8 mouse cellular contexts compared by ENCODE assay signal in genomic region chr13:104816270-104816634, GRCm38 (mm10). TPM values are rescaled to one million over a fixed set of nuclear protein-coding genes. Genes with fewer than 3 reads are reported as not detected.
DNase-seq lines count a peak whose midpoint lies in the region; ATAC-seq and TF ChIP-seq lines count a peak whose summit lies in the region.

No protein-coding gene starts in this region.

- H3K9ac ChIP-seq in heart, embryonic 14.5 days (ENCODE audit: low read length), result peak overlapping the region; percentile 88
- H3K9ac ChIP-seq in MEL (ENCODE audit: control insufficient read depth, low read depth, low read length, poor library complexity, severe bottlenecking), result peak overlapping the region; percentile 96
- peak overlapping the region; percentile 95 for H3K9ac ChIP-seq in forebrain, postnatal 0 days
- H3K9ac ChIP-seq in liver, embryonic 13.5 days, result peak overlapping the region; percentile 85
- no peak overlapping the region; the same call in 1 of the 2 replicates for H3K9ac ChIP-seq in stomach, embryonic 15.5 days

- peaks cover 14% of the 10 kb centered on the region for H3K79me2 ChIP-seq in MEL (ENCODE audit: control insufficient read depth, insufficient read depth, low read length, poor library complexity)

- no peaks in the 10 kb centered on the region for H3K9me3 ChIP-seq in heart, embryonic 14.5 days (ENCODE audit: control insufficient read depth, low read length)
- no peaks in the 10 kb centered on the region for H3K9me3 ChIP-seq in MEL (replicated peaks; ENCODE audit: insufficient read depth, low read length)
- no peaks in the 10 kb centered on the region for H3K9me3 ChIP-seq in forebrain, postnatal 0 days (ENCODE audit: low read length)
- no peaks in the 10 kb centered on the region for H3K9me3 ChIP-seq in liver, embryonic 13.5 days (replicated peaks)
- no peaks in the 10 kb centered on the region for H3K9me3 ChIP-seq in stomach, embryonic 15.5 days

- DNase-seq in heart, postnatal 25 days (ENCODE audit: low spot score), result no peak
- DNase-seq in MEL (ENCODE audit: low read depth, low spot score), result no peak
- no peak for DNase-seq in forebrain, postnatal 0 days
- no peak for DNase-seq in liver, embryonic 13.5 days
- DNase-seq in right cerebral cortex, adult 18-20 months, result no peak
- DNase-seq in gastrocnemius, postnatal 4 days (ENCODE audit: low spot score in 2 of 2), result no peak

- 7% methylated on average over 8 of the region's 8 CpGs for WGBS in heart, embryonic 14.5 days
- 11% methylated on average over 8 of the region's 8 CpGs for WGBS in forebrain, postnatal 0 days
- 10% methylated on average over 8 of the region's 8 CpGs for WGBS in liver, embryonic 13.5 days (ENCODE audit: insufficient replicate concordance)
- 7% methylated on average over 8 of the region's 8 CpGs for WGBS in stomach, embryonic 15.5 days

- ATAC-seq in heart, embryonic 14.5 days (ENCODE audit: insufficient number of reproducible peaks, insufficient read depth, low FRiP score, low read depth), result no peak
- ATAC-seq in forebrain, postnatal 0 days, result no peak; the same call in 1 of the 2 replicates
- peak; percentile 3 for ATAC-seq in liver, embryonic 13.5 days (ENCODE audit: low read depth)
- ATAC-seq in stomach, embryonic 15.5 days (ENCODE audit: insufficient read depth, low FRiP score, low read depth), result peak; percentile 6; the same call in 1 of the 2 replicates

- TF ChIP-seq RAD21 in MEL (IDR thresholded peaks at IDR 0.05; ENCODE audit: low read depth, low read length), result no peak

- H3K27me3 ChIP-seq in heart, embryonic 14.5 days (ENCODE audit: control insufficient read depth, insufficient read depth, low read length), result no peaks in the 10 kb centered on the region
- no peaks in the 10 kb centered on the region for H3K27me3 ChIP-seq in MEL (ENCODE audit: control insufficient read depth in 1 of 2, insufficient read depth in 2 of 2, low read length in 2 of 2)
- H3K27me3 ChIP-seq in forebrain, postnatal 0 days (ENCODE audit: insufficient read depth, low read length), result no peaks in the 10 kb centered on the region
- no peaks in the 10 kb centered on the region for H3K27me3 ChIP-seq in liver, embryonic 13.5 days
- no peaks in the 10 kb centered on the region for H3K27me3 ChIP-seq in stomach, embryonic 15.5 days (replicated peaks)

- peak overlapping the region; percentile 80 to 92 for H3K4me3 ChIP-seq in heart, embryonic 14.5 days (ENCODE audit: control insufficient read depth in 1 of 2, insufficient read depth in 1 of 2, low read depth in 1 of 2, low read length in 2 of 2)
- H3K4me3 ChIP-seq in MEL (ENCODE audit: control insufficient read depth in 1 of 2, insufficient read depth in 1 of 2, low read depth in 2 of 2, low read length in 2 of 2), result peak overlapping the region; percentile 83 to 96
- H3K4me3 ChIP-seq in forebrain, postnatal 0 days (ENCODE audit: low read depth, low read length), result peak overlapping the region; percentile 93
- peak overlapping the region; percentile 78 for H3K4me3 ChIP-seq in liver, embryonic 13.5 days (replicated peaks)
- H3K4me3 ChIP-seq in stomach, embryonic 15.5 days (replicated peaks), result peak overlapping the region; percentile 75

- TF ChIP-seq POLR2A in MEL (IDR thresholded peaks at IDR 0.05; ENCODE audit: control insufficient read depth in 1 of 2, insufficient read depth in 1 of 2, low read depth in 1 of 2, low read length in 2 of 2, poor library complexity in 1 of 2), result no peak

- no peak for TF ChIP-seq EP300 in MEL (IDR thresholded peaks at IDR 0.05; ENCODE audit: low read depth in 1 of 2, low read length in 2 of 2)

- peak in 1 of 3 experiments; percentile 40; a peak in 2 of 6 replicates for TF ChIP-seq CTCF in MEL (IDR thresholded peaks at IDR 0.05 in 2 of 3, conservative IDR thresholded peaks at IDR 0.05 in 1 of 3; ENCODE audit: control insufficient read depth in 1 of 3, insufficient read depth in 1 of 3, low read depth in 2 of 3, low read length in 3 of 3, poor library complexity in 1 of 3, severe bottlenecking in 1 of 3)
- peak; percentile 13; the same call in 1 of the 2 replicates for TF ChIP-seq CTCF in forebrain, postnatal 0 days (IDR thresholded peaks at IDR 0.05; ENCODE audit: low read depth)

- peaks cover 0 to 12% of the 10 kb centered on the region in 2 experiments; a peak in 2 of 4 replicates for H3K4me1 ChIP-seq in heart, embryonic 14.5 days (ENCODE audit: control insufficient read depth in 2 of 2, insufficient read depth in 2 of 2, low read length in 2 of 2)
- peaks cover 5 to 6% of the 10 kb centered on the region in 2 experiments; a peak in 2 of 4 replicates for H3K4me1 ChIP-seq in MEL (ENCODE audit: control insufficient read depth in 1 of 2, insufficient read depth in 2 of 2, low read length in 2 of 2)
- H3K4me1 ChIP-seq in forebrain, postnatal 0 days (ENCODE audit: insufficient read depth), result peaks cover 16% of the 10 kb centered on the region
- H3K4me1 ChIP-seq in liver, embryonic 13.5 days (replicated peaks), result peaks cover 35% of the 10 kb centered on the region
- H3K4me1 ChIP-seq in stomach, embryonic 15.5 days, result peaks cover 3% of the 10 kb centered on the region; the same call in 1 of the 2 replicates

- no peak overlapping the region for H3K27ac ChIP-seq in heart, embryonic 14.5 days (replicated peaks in 1 of 2; ENCODE audit: control insufficient read depth in 1 of 2, insufficient read depth in 1 of 2, low read depth in 2 of 2, low read length in 2 of 2)
- peak overlapping the region; percentile 91 for H3K27ac ChIP-seq in MEL (ENCODE audit: control insufficient read depth, low read depth, low read length)
- H3K27ac ChIP-seq in forebrain, postnatal 0 days (ENCODE audit: low read depth, low read length), result peak overlapping the region; percentile 87
- peak overlapping the region; percentile 73 for H3K27ac ChIP-seq in liver, embryonic 13.5 days
- peak overlapping the region; percentile 76 for H3K27ac ChIP-seq in stomach, embryonic 15.5 days

- intact Hi-C loops in heart, postnatal 25 days (cut with DNase I), result loop anchor here (5.0 kb wide), 1 partner anchor 236 kb away; the partner anchor contains the start of gene Rgs7bp

- H3K4me2 ChIP-seq in heart, embryonic 14.5 days (ENCODE audit: low read length), result peak overlapping the region; percentile 80
- H3K4me2 ChIP-seq in forebrain, postnatal 0 days (ENCODE audit: low read depth), result peak overlapping the region; percentile 63
- H3K4me2 ChIP-seq in liver, embryonic 13.5 days, result peak overlapping the region; percentile 81
- peak overlapping the region; percentile 48 for H3K4me2 ChIP-seq in stomach, embryonic 15.5 days

- peaks cover 19% of the 10 kb centered on the region; the same call in 1 of the 2 replicates for H3K36me3 ChIP-seq in heart, embryonic 14.5 days (ENCODE audit: control insufficient read depth, insufficient read depth, low read length)
- H3K36me3 ChIP-seq in MEL (ENCODE audit: control insufficient read depth in 1 of 2, insufficient read depth in 2 of 2, low read length in 2 of 2), result peaks cover 0 to 17% of the 10 kb centered on the region in 2 experiments; a peak in 2 of 4 replicates
- peaks cover 3% of the 10 kb centered on the region; the same call in 1 of the 2 replicates for H3K36me3 ChIP-seq in forebrain, postnatal 0 days (ENCODE audit: insufficient read depth)
- H3K36me3 ChIP-seq in liver, embryonic 13.5 days, result peaks cover 7% of the 10 kb centered on the region; the same call in 1 of the 2 replicates
- no peaks in the 10 kb centered on the region for H3K36me3 ChIP-seq in stomach, embryonic 15.5 days

TF ChIP-seq in MEL, 35 proteins besides CTCF, POLR2A, EP300 and RAD21 (continues in another document):
- TF ChIP-seq BHLHE40 (IDR thresholded peaks at IDR 0.05; ENCODE audit: borderline replicate concordance, low read depth, low read length), result peak; percentile 89
- TF ChIP-seq ZNF384 (IDR thresholded peaks at IDR 0.05; ENCODE audit: low read depth, low read length), result no peak
- TF ChIP-seq MEF2A (IDR thresholded peaks at IDR 0.05; ENCODE audit: extremely low read depth, insufficient replicate concordance, low read depth, low read length, poor library complexity, severe bottlenecking), result no peak

RNA-seq across cellular contexts. Expression of gene Cwc27, which starts 0.7 kb away (rescaled TPM):
- polyA plus RNA-seq in heart, embryonic 14.5 days (2014; fragmentation: Nextera tagmentation; extraction: Ambion mirVana), result 22.6 and 22.7 TPM in 2 replicates
- total RNA-seq in heart, postnatal 25 days (2021), result 10 to 100 TPM; 15.6 to 15.7 TPM
- total RNA-seq in MEL (2012; rRNA removed), result 18.3 and 18.9 TPM in 2 replicates
- polyA plus RNA-seq in MEL (2012; ENCODE audit: insufficient read depth in 1 of 2, insufficient read length in 2 of 2, low read depth in 1 of 2, low replicate concordance in 2 of 2, missing spikeins in 1 of 2), result 10 to 100 TPM in 1 of 2 experiments, not detected in 1; 22.0 TPM
- 14.8 and 18.9 TPM in 2 replicates for total RNA-seq in forebrain, postnatal 0 days (2014; rRNA removed)
- polyA plus RNA-seq in forebrain, postnatal 0 days (2015; fragmentation: Nextera tagmentation; extraction: Ambion mirVana), result 21.8 and 26.7 TPM in 2 replicates
- 12.4 and 14.6 TPM in 2 replicates for polyA plus RNA-seq in liver, embryonic 13.5 days (2015; fragmentation: Nextera tagmentation; extraction: Ambion mirVana)
- polyA plus RNA-seq in stomach, embryonic 15.5 days (2015; fragmentation: Nextera tagmentation; extraction: Ambion mirVana), result 23.8 and 25.3 TPM in 2 replicates
- total RNA-seq in gastrocnemius, postnatal 4 days (2021), result 10 to 100 TPM; 20.1 to 22.6 TPM

RNA-seq across cellular contexts. Expression of gene Srek1ip1, which starts 24.0 kb away (rescaled TPM):
- polyA plus RNA-seq in heart, embryonic 14.5 days (2014; fragmentation: Nextera tagmentation; extraction: Ambion mirVana), result 18.5 and 18.9 TPM in 2 replicates
- total RNA-seq in heart, postnatal 25 days (2021), result 10 to 100 TPM; 20.1 to 20.5 TPM
- total RNA-seq in MEL (2012; rRNA removed), result 9.9 and 10.7 TPM in 2 replicates
- polyA plus RNA-seq in MEL (2012; ENCODE audit: insufficient read depth in 1 of 2, insufficient read length in 2 of 2, low read depth in 1 of 2, low replicate concordance in 2 of 2, missing spikeins in 1 of 2), result 10 to 100 TPM in 1 of 2 experiments, not detected in 1; 26.1 TPM
- 13.4 and 15.9 TPM in 2 replicates for total RNA-seq in forebrain, postnatal 0 days (2014; rRNA removed)
- polyA plus RNA-seq in forebrain, postnatal 0 days (2015; fragmentation: Nextera tagmentation; extraction: Ambion mirVana), result 9.7 and 12.9 TPM in 2 replicates
- polyA plus RNA-seq in liver, embryonic 13.5 days (2015; fragmentation: Nextera tagmentation; extraction: Ambion mirVana), result 10.3 and 11.6 TPM in 2 replicates
- 20.4 and 23.5 TPM in 2 replicates for polyA plus RNA-seq in stomach, embryonic 15.5 days (2015; fragmentation: Nextera tagmentation; extraction: Ambion mirVana)
- 10 to 100 TPM; 14.7 to 15.8 TPM for total RNA-seq in gastrocnemius, postnatal 4 days (2021)

RNA-seq across cellular contexts. Expression of gene Shisal2b, which starts 47.4 kb away (rescaled TPM):
- polyA plus RNA-seq in heart, embryonic 14.5 days (2014; fragmentation: Nextera tagmentation; extraction: Ambion mirVana), result not detected in 2 replicates
- not detected for total RNA-seq in heart, postnatal 25 days (2021)
- total RNA-seq in MEL (2012; rRNA removed), result not detected in 2 replicates
- not detected for polyA plus RNA-seq in MEL (2012; ENCODE audit: insufficient read depth in 1 of 2, insufficient read length in 2 of 2, low read depth in 1 of 2, low replicate concordance in 2 of 2, missing spikeins in 1 of 2)
- total RNA-seq in forebrain, postnatal 0 days (2014; rRNA removed), result 1.8 and 3.0 TPM in 2 replicates
- 1.7 and 2.4 TPM in 2 replicates for polyA plus RNA-seq in forebrain, postnatal 0 days (2015; fragmentation: Nextera tagmentation; extraction: Ambion mirVana)
- not detected in 2 replicates for polyA plus RNA-seq in liver, embryonic 13.5 days (2015; fragmentation: Nextera tagmentation; extraction: Ambion mirVana)
- polyA plus RNA-seq in stomach, embryonic 15.5 days (2015; fragmentation: Nextera tagmentation; extraction: Ambion mirVana), result 0.49 and 1.2 TPM in 2 replicates
- total RNA-seq in gastrocnemius, postnatal 4 days (2021), result not detected

Comparison
In these comparisons a context has a peak if more than half of its experiments do, and no peak if none do; other contexts are left out.
1. ATAC-seq: peak in liver, embryonic 13.5 days (single experiment) and stomach, embryonic 15.5 days (single experiment); none in heart, embryonic 14.5 days (single experiment) and forebrain, postnatal 0 days (single experiment).
2. H3K27ac ChIP-seq: peak in MEL (single experiment), forebrain, postnatal 0 days (single experiment), liver, embryonic 13.5 days (single experiment) and stomach, embryonic 15.5 days (single experiment); none in heart, embryonic 14.5 days (0 of 2).
3. Peak in every context shown above with its lines, with median percentiles within 50 percentile points of each other: H3K4me2 ChIP-seq and H3K4me3 ChIP-seq.